Mouse (Mus musculus): Measurements from ENCODE around the gene Galnt12.

- TF ChIP-seq EP300 (IDR thresholded peaks at IDR 0.05; ENCODE audit: low read depth) (no peak), CTCF (IDR thresholded peaks at IDR 0.05; ENCODE audit: low read depth) (no peak)
Measured at GRCm38 (mm10) chr4:47093161-47093560, 1.5 kb downstream of the Galnt12 start.

Data from heart, postnatal 0 days (tissue).